ENCODE assay signal across 20 mouse cellular contexts in the genomic region with DNA sequence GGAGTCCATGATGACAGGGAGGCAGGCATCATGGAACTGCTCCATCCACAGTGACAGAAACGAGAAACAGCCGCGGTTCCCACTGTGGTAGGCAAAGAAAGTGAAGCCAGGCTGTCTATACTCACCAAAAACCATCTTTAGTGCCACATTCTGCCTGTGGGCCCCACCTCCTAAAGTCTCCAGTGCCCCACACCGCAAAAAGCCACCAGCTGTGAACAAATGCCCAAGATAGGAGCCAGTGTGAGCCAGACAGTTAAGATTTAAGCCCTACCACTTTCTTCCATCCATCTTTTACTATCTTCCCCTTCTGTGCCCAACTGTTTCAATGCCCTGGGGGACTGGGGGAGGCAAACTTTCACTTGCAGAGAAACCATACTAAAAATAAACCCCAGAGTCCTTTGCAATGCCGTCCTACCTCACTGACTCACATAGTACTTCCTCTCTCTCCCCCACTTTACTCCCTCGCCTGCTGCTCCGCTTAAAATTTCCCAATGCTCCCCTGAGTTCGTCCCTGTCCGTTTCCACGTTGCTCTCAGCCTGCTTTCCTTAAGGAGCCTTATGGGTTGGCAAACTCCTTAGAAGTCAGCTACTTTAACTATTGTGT.
DNase-seq lines count a peak whose midpoint lies in the region; ATAC-seq lines count a peak whose summit lies in the region.
"Had no signal": no experiment of that assay in that cellular context is flagged by ENCODE, and none has a peak within 500 bp of the region (broad histone marks: within the 10 kb centered on the region; RNA-seq: fewer than 3 reads in every experiment).

No protein-coding gene starts in this region.

- H3K36me3 ChIP-seq in heart, embryonic 13.5 days: no peaks in the 10 kb centered on the region
- H3K36me3 ChIP-seq in hindbrain, embryonic 10.5 days: no peaks in the 10 kb centered on the region
- H3K36me3 ChIP-seq: forebrain, embryonic 15.5 days; liver, embryonic 13.5 days; midbrain, embryonic 12.5 days had no signal

- H3K4me3 ChIP-seq in heart, embryonic 13.5 days: no peak overlapping the region
- no peak overlapping the region for H3K4me3 ChIP-seq in hindbrain, embryonic 10.5 days
- H3K4me3 ChIP-seq: forebrain, embryonic 15.5 days; liver, embryonic 13.5 days; midbrain, embryonic 12.5 days had no signal

- no peak for ATAC-seq in heart, embryonic 13.5 days (ENCODE audit: extremely low read depth, insufficient number of reproducible peaks, low FRiP score, low TSS enrichment)
- peak; percentile 81 for ATAC-seq in megakaryocyte, adult 5-6 weeks (ENCODE audit: poor library complexity, severe bottlenecking)
- no peak for ATAC-seq in erythroid progenitor cell, adult 5-6 weeks (replicated peaks; ENCODE audit: low FRiP score, poor library complexity, severe bottlenecking)
- ATAC-seq: CD4-positive, CD25-positive, alpha-beta regulatory T cell, adult 4 months; forebrain, embryonic 15.5 days; inflammation-experienced regulatory T-cells, adult 6 months had no signal

- no peaks in the 10 kb centered on the region for H3K27me3 ChIP-seq in heart, embryonic 13.5 days (replicated peaks)
- H3K27me3 ChIP-seq in hindbrain, embryonic 10.5 days (ENCODE audit: insufficient read depth, poor library complexity, severe bottlenecking): no peaks in the 10 kb centered on the region
- H3K27me3 ChIP-seq: forebrain, embryonic 15.5 days; liver, embryonic 13.5 days; midbrain, embryonic 12.5 days had no signal

- H3K9ac ChIP-seq in heart, embryonic 13.5 days: no peak overlapping the region
- H3K9ac ChIP-seq: forebrain, embryonic 15.5 days; liver, embryonic 13.5 days; midbrain, embryonic 12.5 days had no signal

- peaks cover 30% of the 10 kb centered on the region for H3K4me1 ChIP-seq in heart, embryonic 13.5 days
- H3K4me1 ChIP-seq in hindbrain, embryonic 10.5 days (replicated peaks): peaks cover 13% of the 10 kb centered on the region; the same call in 1 of the 2 replicates
- H3K4me1 ChIP-seq: liver, embryonic 13.5 days had no signal

- DNase-seq in heart, adult 9 months (ENCODE audit: low spot score in 2 of 2): no peak
- DNase-seq in 3T3-L1 (ENCODE audit: low read depth, low spot score): peak; percentile 26
- peak; percentile 50 for DNase-seq in NIH3T3 (ENCODE audit: low read depth)
- no peak for DNase-seq in hindbrain, embryonic 10.5 days (ENCODE audit: low spot score)
- DNase-seq in right cerebral cortex, postnatal 4 days: no peak
- DNase-seq: adrenal gland, postnatal 25 days; cerebellum, postnatal 14 days; gastrocnemius, postnatal 25 days; left cerebral cortex, postnatal 4 days; liver, embryonic 13.5 days; lung, postnatal 10 days; right cerebral cortex, postnatal 25 days; thymus, adult 2 months had no signal

- H3K27ac ChIP-seq in heart, embryonic 13.5 days (replicated peaks): peak overlapping the region; percentile 56
- no peak overlapping the region for H3K27ac ChIP-seq in hindbrain, embryonic 10.5 days
- H3K27ac ChIP-seq: forebrain, embryonic 15.5 days; liver, embryonic 13.5 days; midbrain, embryonic 12.5 days had no signal

- 0 out of 2 replicates have a peak overlapping the region, but pooled peaks have one; percentile 11 for H3K4me2 ChIP-seq in heart, embryonic 13.5 days
- H3K4me2 ChIP-seq: forebrain, embryonic 15.5 days; liver, embryonic 13.5 days; midbrain, embryonic 12.5 days had no signal

- WGBS in heart, embryonic 13.5 days: 46% methylated on average over 10 of the region's 10 CpGs
- 79% methylated on average over 10 of the region's 10 CpGs for WGBS in hindbrain, embryonic 10.5 days

- no peaks in the 10 kb centered on the region for H3K9me3 ChIP-seq in heart, embryonic 13.5 days
- no peaks in the 10 kb centered on the region for H3K9me3 ChIP-seq in hindbrain, embryonic 10.5 days
- H3K9me3 ChIP-seq: forebrain, embryonic 15.5 days; liver, embryonic 13.5 days; midbrain, embryonic 12.5 days had no signal

Comparison
In these comparisons a context has a peak if more than half of its experiments do, and no peak if none do; other contexts are left out.
1. DNase-seq: peak in 3T3-L1 (single experiment) and NIH3T3 (single experiment); none in heart, adult 9 months (0 of 2), hindbrain, embryonic 10.5 days (single experiment) and right cerebral cortex, postnatal 4 days (single experiment).